Mouse (Mus musculus): ENCODE results near the gene Was.
"Not testable (repeated sequence)": the region's sequence is repeated elsewhere in the genome, so short reads cannot be mapped to it uniquely, and the experiment has no call there.

DNA sequence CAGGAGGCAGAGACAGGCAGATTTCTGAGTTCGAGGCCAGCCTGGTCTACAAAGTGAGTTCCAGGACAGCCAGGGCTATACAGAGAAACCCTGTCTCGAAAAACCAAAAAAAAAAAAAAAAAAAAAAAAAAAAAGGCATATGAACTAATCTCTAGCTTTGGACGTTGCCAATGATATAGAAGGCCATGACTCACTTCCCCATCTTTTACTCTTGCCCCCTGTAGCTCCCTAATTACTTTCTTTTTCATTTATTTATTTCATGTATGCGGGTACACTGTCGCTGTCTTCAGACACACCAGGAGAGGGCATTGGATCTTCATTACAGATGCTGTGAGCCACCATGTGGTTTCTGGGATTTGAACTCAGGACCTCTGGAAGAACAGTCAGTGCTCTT is 653 bp upstream of the Was start:
- TF ChIP-seq POLR2A (IDR thresholded peaks at IDR 0.05; ENCODE audit: low read depth, low read length); CTCF (IDR thresholded peaks at IDR 0.05; ENCODE audit: borderline replicate concordance, insufficient read depth, low read length): not testable (repeated sequence)
